Mouse (Mus musculus): ENCODE data around the gene Ripor1. TPM values are rescaled to one million over a fixed set of nuclear protein-coding genes. Genes with fewer than 3 reads are reported as not detected.
A peak's percentile ranks its signal among the peaks of the same experiment; 100 is the strongest.

Gene Ripor1
- polyA plus RNA-seq, 1 experiment: 0.23 TPM

DNA sequence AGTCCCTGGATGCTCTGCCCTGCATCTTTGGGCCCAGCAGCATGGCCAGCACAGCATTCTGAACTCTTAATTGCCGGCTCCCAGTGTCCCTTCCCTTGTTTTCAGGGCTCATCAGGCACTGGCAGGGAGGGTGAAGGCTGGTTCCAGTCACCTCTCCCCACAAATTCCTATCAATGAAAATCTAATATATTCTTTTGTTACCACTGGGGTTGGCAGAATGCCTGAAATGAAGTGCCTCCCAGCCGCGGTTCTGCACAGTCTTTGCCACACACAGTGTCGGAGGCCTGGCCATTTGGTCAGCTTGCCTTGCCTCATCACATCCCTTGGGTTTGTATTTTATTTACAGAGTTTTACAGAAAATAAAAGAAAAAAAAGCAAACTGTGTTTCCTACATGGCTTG lies 16.8 kb downstream of the Ripor1 start:
- TF ChIP-seq GATA1 (IDR thresholded peaks at IDR 0.05; ENCODE audit: low read length): no peak
- TF ChIP-seq TAL1 (IDR thresholded peaks at IDR 0.05; ENCODE audit: low read length): no peak
- no peak overlapping the region for H3K4me3 ChIP-seq (replicated peaks)
- H3K4me1 ChIP-seq (ENCODE audit: control insufficient read depth): peaks cover 12% of the 10 kb centered on the region
- no peaks in the 10 kb centered on the region for H3K27me3 ChIP-seq (ENCODE audit: control insufficient read depth)
- peaks cover 70% of the 10 kb centered on the region for H3K36me3 ChIP-seq (ENCODE audit: control insufficient read depth)
- no peaks in the 10 kb centered on the region for H3K9me3 ChIP-seq (ENCODE audit: control insufficient read depth, low read length)

DNA sequence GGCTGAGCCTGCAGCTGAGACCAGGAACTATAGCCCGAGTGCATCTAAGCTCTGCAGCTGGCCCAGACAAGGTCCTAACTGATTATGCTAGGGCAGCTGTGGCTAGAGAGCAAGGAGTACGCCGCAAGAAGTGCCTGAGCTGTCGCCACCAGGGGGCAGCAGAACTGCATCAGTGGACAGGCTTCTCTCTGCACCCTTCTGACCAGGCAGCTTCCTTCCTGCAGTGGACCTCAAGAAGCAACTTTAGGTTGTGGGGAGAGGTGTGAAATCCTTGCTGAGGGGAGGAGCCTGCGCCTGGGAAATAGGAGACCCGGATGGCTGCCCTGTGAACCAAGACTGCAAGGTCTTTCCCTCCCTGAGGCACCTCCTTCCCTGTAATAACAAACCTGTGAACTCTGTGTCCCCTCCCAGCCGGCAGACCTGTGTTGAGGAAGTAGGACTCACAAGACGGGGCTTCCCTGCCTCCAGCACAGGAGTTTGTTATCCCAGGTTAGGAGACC lies 17.4 kb downstream of the Ripor1 start:
- H3K4me1 ChIP-seq (ENCODE audit: control insufficient read depth): peaks cover 12% of the 10 kb centered on the region
- no peak overlapping the region for H3K4me3 ChIP-seq (replicated peaks)
- H3K9me3 ChIP-seq (ENCODE audit: control insufficient read depth, low read length): no peaks in the 10 kb centered on the region
- no peaks in the 10 kb centered on the region for H3K27me3 ChIP-seq (ENCODE audit: control insufficient read depth)
- TF ChIP-seq GATA1 (IDR thresholded peaks at IDR 0.05; ENCODE audit: low read length) (no peak), TAL1 (IDR thresholded peaks at IDR 0.05; ENCODE audit: low read length) (no peak)
- peaks cover 64% of the 10 kb centered on the region for H3K36me3 ChIP-seq (ENCODE audit: control insufficient read depth)

DNA sequence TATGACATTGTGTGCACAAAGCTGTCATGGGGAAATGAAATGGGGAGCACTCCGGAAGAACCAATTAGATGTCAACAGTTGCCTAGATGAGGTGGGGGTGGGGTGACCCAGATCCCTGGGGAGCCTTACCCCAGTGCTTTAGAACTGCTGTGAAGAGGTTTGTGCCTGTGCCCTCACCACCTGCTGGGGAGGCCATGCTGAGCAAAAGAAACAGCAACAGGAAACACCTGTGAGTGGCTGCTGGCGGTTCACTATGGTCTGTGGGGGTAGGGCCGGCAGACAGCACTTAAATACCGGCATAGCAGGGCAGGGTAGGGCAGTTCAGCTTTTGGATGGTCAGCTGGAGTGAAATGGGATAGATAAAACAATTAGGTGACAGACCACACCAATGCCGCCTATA lies 18.1 kb downstream of the Ripor1 start:
- Histone ChIP-seq H3K27me3 (ENCODE audit: control insufficient read depth) (no peaks in the 10 kb centered on the region), H3K4me1 (ENCODE audit: control insufficient read depth) (peaks cover 10% of the 10 kb centered on the region), H3K4me3 (replicated peaks) (no peak overlapping the region), H3K36me3 (ENCODE audit: control insufficient read depth) (peaks cover 58% of the 10 kb centered on the region), H3K9me3 (ENCODE audit: control insufficient read depth, low read length) (no peaks in the 10 kb centered on the region)
- TF ChIP-seq TAL1 (IDR thresholded peaks at IDR 0.05; ENCODE audit: low read length) (no peak), GATA1 (IDR thresholded peaks at IDR 0.05; ENCODE audit: low read length) (no peak)

DNA sequence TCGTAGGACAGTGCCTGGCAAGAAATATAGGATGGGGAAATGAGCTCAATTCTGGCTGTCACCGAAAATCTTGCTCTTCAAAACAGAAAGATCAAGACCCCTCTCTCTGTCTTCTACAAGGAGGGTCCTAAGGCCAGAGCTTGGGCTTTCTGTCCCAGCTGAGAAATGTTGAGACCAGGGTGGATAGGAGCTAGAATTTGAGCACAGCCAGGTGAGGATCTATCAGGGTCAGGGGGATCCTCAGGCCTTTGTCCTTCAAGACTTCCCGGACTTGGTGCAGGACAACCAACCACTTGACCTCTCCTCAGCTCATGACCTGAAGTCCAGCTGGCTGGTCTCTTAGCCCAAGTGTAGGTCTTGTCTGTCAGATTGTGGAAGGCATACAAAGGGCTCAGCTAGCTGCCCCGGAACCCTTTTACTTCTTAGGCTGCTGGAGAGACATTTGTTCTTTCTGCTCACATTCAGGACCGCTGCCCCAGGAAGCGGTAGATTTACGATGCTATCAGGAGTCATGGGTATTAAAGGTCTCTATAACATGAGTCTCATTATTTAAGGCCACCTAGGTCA lies 18.7 kb downstream of the Ripor1 start:
- peaks cover 10% of the 10 kb centered on the region for H3K4me1 ChIP-seq (ENCODE audit: control insufficient read depth)
- H3K9me3 ChIP-seq (ENCODE audit: control insufficient read depth, low read length): no peaks in the 10 kb centered on the region
- peaks cover 51% of the 10 kb centered on the region for H3K36me3 ChIP-seq (ENCODE audit: control insufficient read depth)
- H3K27me3 ChIP-seq (ENCODE audit: control insufficient read depth): no peaks in the 10 kb centered on the region
- H3K4me3 ChIP-seq (replicated peaks): no peak overlapping the region
- TF ChIP-seq GATA1 (IDR thresholded peaks at IDR 0.05; ENCODE audit: low read length): no peak
- no peak for TF ChIP-seq TAL1 (IDR thresholded peaks at IDR 0.05; ENCODE audit: low read length)

DNA sequence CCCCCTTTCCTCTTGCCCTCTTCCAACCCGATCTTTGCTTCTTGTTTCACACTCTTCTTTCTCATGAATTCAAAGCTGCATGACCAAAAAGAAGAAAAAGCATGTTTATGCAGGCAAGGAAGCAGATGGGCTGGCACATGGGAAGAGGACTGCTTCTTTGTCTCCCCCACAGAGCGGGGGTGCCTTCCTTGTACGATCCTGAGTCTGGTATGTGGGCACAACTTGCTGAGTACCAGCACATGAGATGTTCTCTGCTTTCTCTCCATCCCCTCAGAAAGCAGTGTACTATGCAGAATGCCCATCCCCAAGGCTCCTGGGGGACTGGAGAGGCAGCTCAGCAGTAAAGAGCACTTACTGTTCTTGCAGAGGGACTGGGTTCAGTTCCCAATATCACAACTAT lies 19.3 kb downstream of the Ripor1 start:
- Histone ChIP-seq H3K4me3 (replicated peaks) (no peak overlapping the region), H3K4me1 (ENCODE audit: control insufficient read depth) (peaks cover 10% of the 10 kb centered on the region), H3K27me3 (ENCODE audit: control insufficient read depth) (no peaks in the 10 kb centered on the region), H3K9me3 (ENCODE audit: control insufficient read depth, low read length) (no peaks in the 10 kb centered on the region), H3K36me3 (ENCODE audit: control insufficient read depth) (peaks cover 45% of the 10 kb centered on the region)
- TF ChIP-seq GATA1 (IDR thresholded peaks at IDR 0.05; ENCODE audit: low read length) (no peak), TAL1 (IDR thresholded peaks at IDR 0.05; ENCODE audit: low read length) (no peak)

DNA sequence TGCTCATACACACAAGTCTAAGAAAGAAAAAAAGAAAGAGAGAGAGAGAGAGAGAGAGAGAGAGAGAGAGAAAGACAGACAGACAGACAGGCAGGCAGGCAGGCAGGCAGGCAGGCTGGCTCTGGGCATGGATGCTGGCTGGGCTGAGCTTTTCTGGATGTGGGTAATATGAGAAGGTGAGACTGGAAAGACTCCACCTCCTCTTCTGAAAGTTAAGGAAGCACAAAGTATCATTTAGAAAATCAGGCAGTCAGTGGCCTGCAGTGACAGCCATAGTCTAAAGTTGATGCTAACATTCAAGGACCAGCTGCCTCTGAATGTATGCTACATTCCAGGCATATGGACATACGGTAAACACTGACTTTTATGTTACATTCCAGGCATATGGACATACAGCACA lies 19.8 kb downstream of the Ripor1 start:
- peaks cover 41% of the 10 kb centered on the region for H3K36me3 ChIP-seq (ENCODE audit: control insufficient read depth)
- TF ChIP-seq TAL1 (IDR thresholded peaks at IDR 0.05; ENCODE audit: low read length) (no peak), GATA1 (IDR thresholded peaks at IDR 0.05; ENCODE audit: low read length) (no peak)
- no peak overlapping the region for H3K4me3 ChIP-seq (replicated peaks)
- no peaks in the 10 kb centered on the region for H3K9me3 ChIP-seq (ENCODE audit: control insufficient read depth, low read length)
- H3K4me1 ChIP-seq (ENCODE audit: control insufficient read depth): peaks cover 10% of the 10 kb centered on the region
- H3K27me3 ChIP-seq (ENCODE audit: control insufficient read depth): no peaks in the 10 kb centered on the region

DNA sequence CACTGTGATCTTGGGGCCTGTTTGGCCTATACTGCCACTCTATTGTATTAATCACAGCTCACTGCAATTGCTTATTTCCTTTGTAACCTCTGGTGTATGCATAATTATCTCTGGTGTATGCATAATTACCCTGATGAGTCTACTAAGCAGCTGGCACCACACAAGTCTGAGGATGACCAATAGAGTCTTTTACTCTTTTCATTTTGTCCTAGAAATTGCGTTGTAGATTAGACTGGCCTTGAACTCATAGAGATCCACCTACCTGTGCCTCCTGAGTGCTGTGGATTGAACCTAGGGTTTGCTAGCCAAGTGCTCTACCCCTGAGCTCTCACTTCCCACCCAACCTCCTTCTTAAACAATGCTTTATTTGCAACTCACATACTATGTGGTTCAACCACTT lies 21.0 kb downstream of the Ripor1 start:
- Histone ChIP-seq H3K36me3 (ENCODE audit: control insufficient read depth) (peaks cover 30% of the 10 kb centered on the region), H3K9me3 (ENCODE audit: control insufficient read depth, low read length) (no peaks in the 10 kb centered on the region), H3K27me3 (ENCODE audit: control insufficient read depth) (no peaks in the 10 kb centered on the region), H3K4me1 (ENCODE audit: control insufficient read depth) (peaks cover 10% of the 10 kb centered on the region), H3K4me3 (replicated peaks) (no peak overlapping the region)
- TF ChIP-seq TAL1 (IDR thresholded peaks at IDR 0.05; ENCODE audit: low read length) (no peak), GATA1 (IDR thresholded peaks at IDR 0.05; ENCODE audit: low read length) (no peak)

DNA sequence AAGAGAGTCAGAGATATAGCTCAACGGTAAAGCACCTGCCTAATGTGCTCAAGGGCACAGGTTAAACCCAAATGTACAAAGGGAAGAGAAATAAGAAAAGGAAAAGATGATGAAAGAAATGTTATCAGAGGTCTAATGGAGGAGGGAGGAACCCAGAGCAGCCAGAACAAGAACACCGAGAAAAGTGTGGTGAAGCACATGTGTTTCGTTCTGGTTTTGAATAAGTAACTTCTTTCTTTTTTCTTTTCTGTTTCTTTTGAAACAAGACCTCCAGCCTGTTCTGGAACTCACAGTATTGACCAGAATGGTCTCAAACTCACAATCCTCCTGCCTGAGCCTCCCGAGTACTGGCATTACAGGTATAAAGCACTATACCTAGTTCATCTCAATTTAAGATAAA lies 24.3 kb downstream of the Ripor1 start:
- no peak for TF ChIP-seq GATA1 (IDR thresholded peaks at IDR 0.05; ENCODE audit: low read length)
- no peak for TF ChIP-seq TAL1 (IDR thresholded peaks at IDR 0.05; ENCODE audit: low read length)
- no peaks in the 10 kb centered on the region for H3K9me3 ChIP-seq (ENCODE audit: control insufficient read depth, low read length)
- peaks cover 7% of the 10 kb centered on the region for H3K36me3 ChIP-seq (ENCODE audit: control insufficient read depth)
- H3K27me3 ChIP-seq (ENCODE audit: control insufficient read depth): no peaks in the 10 kb centered on the region
- peaks cover 13% of the 10 kb centered on the region for H3K4me1 ChIP-seq (ENCODE audit: control insufficient read depth)
- no peak overlapping the region for H3K4me3 ChIP-seq (replicated peaks)

DNA sequence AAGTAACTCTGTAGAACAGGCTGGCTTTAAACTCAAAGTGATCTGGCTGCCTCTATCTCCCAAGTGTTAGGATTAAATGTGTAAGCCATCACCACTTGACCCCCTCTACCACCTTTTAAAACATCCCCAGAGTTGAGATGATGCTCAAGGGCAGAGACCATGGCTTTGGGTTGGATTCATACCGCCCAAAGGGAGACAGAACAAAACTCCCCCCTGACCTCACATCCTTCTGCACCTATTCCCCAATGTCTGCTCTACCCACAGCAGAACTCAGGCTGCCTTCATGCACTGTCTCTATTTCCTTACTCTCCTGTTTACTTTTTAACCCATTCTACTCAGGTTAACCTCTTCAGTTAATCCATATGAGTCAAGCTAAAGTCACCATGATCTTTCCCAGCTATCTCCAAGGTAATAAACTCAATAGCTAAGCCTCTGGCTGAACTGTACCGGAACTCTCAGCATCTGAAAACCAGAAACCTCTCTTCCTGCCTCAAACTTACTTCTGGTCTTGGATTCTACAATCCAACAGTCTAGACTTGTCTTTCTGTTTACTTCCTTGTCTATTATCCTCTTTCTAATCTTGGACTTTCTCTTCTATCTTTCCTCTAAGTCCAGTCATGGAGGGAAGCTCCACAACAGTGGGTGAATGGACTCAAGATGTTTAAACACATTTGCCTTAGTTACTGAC lies 29.9 kb downstream of the Ripor1 start:
- Histone ChIP-seq H3K27me3 (ENCODE audit: control insufficient read depth) (no peaks in the 10 kb centered on the region), H3K36me3 (ENCODE audit: control insufficient read depth) (peaks cover 23% of the 10 kb centered on the region), H3K4me1 (ENCODE audit: control insufficient read depth) (peaks cover 51% of the 10 kb centered on the region), H3K4me3 (replicated peaks) (peak overlapping the region; percentile 87), H3K9me3 (ENCODE audit: control insufficient read depth, low read length) (no peaks in the 10 kb centered on the region)
- TF ChIP-seq GATA1 (IDR thresholded peaks at IDR 0.05; ENCODE audit: low read length): no peak
- no peak for TF ChIP-seq TAL1 (IDR thresholded peaks at IDR 0.05; ENCODE audit: low read length)
